Mouse (Mus musculus) cortical plate, adult 2 months (tissue): Measurements from ENCODE around the gene Ghsr.

Source experiments
- CTCF ChIP-seq: fragments of 200-500 bp; IDR thresholded peaks from 2 replicates; pipeline ENCODE4 v1.5.1; 2011; ENCODE audit warnings: mild to moderate bottlenecking, control low read depth, low read length; ENCODE audit not compliant: insufficient read depth; ENCODE audit errors: extremely low read depth
- POLR2A ChIP-seq: fragments of 200-500 bp; IDR thresholded peaks from 2 replicates; pipeline ENCODE4 v1.6.1; 2011; ENCODE audit warnings: mild to moderate bottlenecking, low read length, control low read depth; ENCODE audit not compliant: insufficient read depth; ENCODE audit errors: extremely low read depth

- TF ChIP-seq CTCF: no peak
- no peak for TF ChIP-seq POLR2A
Observed at GRCm38 (mm10) chr3:27348462-27348861, 22.7 kb upstream of the Ghsr start.
